Mouse (Mus musculus) thymus, postnatal 10 days (tissue): ENCODE results near the gene Mamdc2.
A peak's percentile ranks its signal among the peaks of the same experiment; 100 is the strongest.
"Not testable (repeated sequence)": the region's sequence is repeated elsewhere in the genome, so short reads cannot be mapped to it uniquely, and the experiment has no call there.

ENCODE experiments used
- DNase-seq, 2 experiments: peaks; one replicate each; pipeline ENCODE4 v3.0.0; 2021; ENCODE audit warnings: low spot score in 2 of 2

Mamdc2 gene

DNA sequence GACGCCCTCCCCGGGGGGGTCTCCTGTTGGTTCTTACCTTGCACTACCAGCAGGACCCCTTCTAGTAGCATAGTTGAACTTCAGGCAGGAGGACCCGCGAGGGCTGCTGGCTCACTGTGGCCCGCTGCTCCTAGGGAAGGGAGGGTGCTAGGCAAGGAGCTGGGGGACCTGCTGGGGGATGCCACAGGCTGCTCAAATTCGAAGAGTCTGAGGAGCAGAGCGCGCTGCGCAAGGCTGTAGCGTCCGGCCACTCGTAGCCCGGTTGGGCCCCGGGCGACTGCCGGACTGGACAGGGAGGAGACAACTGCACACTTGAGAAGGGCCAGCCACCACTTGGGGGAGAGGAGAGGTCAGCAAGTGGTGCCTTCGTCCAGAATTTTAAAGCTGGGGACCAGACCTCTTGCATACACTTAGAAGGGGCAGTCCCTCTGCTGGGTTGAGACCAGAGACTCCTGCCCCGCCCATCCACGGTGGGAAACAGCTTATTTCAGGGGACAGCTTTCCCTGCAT is at the start of gene Mamdc2:
Gene Mamdc2, minus strand, starts transcription at position 455 of the 510 bp plus-strand sequence.
- DNase-seq: peak in 1 of 2 experiments; percentile 3

DNA sequence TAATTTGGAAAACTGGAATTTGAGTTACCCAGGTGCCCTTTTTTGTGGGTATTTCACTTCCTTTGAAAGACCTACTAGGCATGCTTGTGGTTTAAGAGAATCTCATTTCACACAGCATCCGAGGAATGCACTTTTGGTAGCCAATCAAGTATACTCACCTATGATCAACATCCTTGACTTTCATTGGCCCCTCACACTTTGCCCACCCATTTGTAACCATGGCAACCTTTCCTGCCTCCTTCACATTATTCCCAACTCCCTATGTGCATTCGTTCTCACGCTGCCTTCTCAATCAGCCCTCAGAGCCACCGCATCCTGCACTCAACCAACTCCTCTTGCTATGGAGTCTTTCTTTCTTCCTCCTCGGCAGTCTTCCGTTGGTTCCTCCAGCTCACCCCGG is 49.8 kb upstream of the Mamdc2 start:
- no peak for DNase-seq

DNA sequence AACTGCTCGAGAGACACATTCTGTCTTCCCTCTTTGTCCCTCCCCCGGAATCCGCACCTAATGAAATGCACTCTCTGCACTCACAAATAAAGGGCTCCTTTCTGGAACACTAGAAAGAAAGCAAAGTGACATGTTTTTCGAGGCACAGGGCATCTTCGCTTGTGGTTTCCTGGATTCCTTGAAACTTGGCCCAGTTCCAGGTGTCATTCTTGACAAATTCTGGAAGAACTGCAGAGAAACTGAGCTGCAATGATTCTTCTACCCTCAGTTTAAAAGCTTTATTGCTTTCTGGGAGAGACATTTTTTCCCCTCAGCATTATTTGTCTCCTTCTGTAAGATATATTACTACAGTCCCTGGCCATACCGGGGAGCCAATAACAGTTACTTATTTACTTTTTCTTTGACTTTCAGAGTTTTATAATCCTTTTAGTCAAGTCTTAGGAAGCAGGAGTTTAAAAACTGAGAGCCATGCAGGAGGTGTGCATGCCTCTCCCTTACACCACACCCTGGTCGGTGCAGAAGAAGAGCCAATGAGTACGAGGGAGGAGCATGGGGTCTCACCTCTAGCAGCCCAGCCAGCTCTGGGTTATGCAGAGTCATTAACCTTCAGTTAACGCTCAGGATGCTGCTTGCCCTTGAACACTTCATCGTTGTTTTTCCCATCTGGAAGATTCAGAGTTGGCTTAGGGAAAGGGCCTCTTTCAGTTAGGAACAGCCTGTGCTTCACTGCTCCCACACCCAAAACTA is 49.1 kb upstream of the Mamdc2 start:
- DNase-seq: no peak

DNA sequence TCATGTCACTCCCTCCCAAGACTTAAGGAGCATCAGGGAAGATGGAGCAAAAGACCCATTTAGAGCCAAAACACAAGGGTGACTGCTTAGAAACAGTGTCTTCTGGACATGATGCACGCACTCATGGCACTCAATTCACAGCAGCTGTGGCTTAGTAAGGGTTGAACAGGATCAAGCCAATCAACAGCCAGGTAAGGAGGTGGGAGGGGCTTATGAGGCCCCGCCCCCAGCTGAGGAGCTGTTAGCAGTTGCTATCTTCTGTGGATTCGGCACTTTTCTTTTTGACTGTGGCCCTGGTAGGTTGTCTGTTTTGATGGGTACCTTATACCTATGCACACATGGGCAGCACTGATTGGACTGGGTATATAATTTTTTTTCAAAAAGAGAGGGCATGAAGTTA is 48.3 kb upstream of the Mamdc2 start:
- peak in 1 of 2 experiments; percentile 11 for DNase-seq

DNA sequence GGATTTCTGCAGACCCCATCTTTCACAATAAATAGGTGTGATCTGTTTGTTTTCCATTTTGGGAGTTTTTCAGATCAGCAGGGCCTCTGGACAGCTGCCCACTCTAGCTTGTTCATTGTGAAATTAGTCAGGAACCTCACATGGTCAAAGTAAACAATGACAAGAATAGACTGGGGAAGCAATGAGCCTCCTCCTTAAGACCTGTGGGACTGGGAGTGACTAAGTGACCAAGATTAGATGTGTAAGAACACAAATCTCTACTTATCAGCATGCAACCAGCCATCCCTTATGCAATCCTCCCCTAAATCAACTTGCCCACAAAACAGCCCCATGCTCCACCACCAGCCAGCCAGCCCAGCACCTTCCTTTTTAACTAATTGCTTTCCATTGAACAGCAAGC is 44.4 kb upstream of the Mamdc2 start:
- DNase-seq: no peak

DNA sequence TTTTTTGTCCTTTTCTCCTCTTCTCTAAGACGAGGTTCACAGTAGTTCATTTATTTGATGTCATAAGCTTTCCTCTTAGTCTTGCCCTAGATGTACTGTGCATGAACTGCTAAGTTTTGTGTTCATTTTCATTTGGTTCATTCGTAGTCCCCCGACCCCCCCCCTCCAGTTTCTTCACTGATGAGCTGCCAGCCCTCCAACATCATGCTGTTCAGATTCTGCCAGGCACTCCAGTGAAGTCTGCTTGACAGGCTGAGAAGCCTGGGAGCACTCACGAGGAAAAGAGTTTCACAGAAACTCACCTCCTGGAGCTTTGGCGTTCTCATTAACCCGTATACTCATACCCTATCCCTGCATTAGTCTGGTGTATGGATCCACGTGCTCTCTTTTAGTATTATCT is 42.5 kb upstream of the Mamdc2 start:
- DNase-seq: not testable (repeated sequence)

DNA sequence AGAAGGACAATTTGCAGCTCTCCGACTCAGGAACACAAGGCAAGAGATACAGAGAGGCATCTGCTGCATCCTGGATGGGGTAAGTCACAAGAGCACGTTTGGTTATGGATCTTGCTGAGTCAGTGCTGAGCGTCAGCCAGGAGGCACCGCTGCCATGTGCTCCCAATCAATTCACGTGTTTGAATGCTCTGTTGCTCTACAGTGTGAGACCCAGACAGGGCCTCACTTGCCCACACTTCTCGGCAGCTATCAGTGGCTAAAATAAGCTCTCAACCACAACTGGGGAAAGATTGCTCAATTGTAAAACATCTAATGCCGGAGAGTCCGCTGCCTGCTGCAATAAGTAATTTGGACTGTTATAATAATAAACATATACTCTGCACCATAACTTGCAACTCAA is 41.5 kb upstream of the Mamdc2 start:
- no peak for DNase-seq

DNA sequence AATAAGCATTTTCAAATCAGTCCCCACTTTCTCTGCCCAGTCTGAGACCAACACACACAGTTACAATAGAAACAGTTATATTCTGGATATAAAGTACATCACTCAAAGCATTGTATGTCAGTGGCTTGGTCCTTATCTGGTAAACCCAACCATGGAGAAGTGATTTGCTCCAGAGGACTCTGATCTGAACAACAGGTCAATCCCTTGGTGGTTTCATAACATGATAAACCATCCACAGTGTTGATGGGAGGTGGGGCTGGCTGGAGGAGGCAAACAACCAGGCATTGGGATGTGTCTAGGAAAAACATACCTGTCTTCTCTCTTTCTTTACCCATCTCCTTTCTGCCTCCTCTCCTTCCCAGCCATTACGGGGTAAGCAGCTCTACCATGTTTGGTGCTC is 39.2 kb upstream of the Mamdc2 start:
- DNase-seq: no peak

DNA sequence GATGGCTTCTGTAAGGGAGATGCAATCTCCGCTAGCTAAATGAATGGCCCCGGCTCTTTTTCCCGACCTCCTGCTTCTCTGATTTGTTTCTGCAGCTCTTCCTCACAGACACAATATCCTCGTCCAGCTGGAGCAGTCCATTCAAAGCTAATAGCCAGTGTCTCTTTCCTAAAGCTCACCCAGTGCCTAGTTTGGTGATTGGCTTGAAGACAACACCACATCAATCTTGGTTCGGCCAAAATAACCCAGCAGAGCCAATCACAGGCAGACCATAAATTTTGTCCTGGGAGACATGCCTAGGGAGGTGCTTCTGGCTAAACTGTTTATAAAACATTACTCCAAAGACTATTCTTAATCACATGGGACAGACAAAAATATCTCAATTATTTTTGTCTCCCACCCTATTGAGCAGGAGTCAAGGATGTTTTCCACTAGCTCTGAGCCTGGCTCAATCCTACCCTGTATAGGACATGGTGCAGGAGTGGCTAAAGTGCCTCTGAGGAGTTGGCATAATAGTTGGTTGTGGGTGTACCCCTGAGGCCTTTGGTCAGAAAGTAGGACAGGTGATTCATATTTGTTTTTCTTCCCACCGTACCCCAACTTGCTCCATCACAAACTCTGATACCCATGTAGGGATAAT is 38.5 kb upstream of the Mamdc2 start:
- no peak for DNase-seq

DNA sequence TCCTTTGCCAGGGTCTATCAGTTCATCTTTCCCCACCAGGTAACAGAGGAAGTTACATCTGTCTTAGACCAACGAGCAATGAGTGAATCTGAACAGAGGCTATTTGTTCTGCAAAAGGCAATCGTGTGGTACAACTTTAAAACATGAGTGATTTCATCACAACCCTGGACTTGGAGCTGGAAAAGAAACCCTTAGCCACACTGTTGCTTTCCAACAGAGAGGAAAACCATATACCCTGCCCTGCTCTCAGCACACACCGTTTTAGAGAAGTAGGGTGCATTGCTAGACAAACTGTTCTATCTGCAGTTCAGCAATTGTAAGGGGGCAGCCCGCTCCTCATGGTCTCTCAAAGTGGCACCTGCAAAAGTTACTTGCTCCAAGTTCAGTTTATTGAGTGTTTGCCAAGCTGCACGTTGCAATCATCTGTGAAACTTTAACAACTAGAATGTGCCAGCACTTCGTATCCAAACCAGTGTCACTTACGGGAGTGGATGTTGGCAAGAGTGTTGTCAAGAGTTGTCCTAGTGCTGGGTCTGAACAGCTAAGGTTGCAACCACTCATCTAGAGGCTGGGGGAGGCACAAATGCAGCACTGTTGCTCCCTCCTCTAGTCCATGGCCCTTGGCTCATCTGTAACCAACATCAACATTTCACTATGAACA is 37.8 kb upstream of the Mamdc2 start:
- no peak for DNase-seq

DNA sequence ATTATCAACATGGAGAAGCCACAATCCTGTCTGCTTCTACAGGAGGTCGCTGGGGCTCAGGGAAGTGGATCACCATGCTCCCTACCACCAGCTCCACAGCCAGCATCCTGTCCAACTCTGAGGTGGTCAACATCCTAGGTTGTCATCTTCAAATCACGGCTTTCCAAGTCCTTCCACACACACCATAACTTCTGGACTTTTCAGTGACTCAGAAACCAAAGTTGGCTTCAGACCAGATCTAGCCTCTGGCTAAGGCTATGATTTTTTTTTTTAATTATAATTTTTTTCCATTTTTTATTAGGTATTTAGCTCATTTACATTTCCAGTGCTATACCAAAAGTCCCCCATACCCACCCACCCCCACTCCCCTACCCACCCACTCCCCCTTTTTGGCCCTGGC is 34.3 kb upstream of the Mamdc2 start:
- not testable (repeated sequence) for DNase-seq

DNA sequence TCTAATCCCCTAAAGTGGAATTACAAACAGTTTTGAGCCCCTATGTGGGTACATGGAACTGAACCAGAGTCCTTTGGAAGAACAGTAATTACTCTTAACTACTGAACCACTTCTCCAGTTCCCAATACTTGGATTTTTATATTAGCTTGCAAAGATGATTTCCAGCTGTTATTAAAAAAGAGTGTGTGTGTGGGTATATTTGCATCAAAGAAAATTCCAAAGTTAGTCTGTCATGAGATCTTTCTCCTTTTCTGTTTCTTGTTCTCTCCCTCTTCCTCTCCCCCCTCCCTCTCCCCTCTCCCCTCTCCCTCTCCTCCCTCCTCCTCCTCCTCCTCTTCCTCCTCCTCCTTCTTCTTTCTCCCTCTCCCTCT is 31.3 kb upstream of the Mamdc2 start:
- DNase-seq: no peak

DNA sequence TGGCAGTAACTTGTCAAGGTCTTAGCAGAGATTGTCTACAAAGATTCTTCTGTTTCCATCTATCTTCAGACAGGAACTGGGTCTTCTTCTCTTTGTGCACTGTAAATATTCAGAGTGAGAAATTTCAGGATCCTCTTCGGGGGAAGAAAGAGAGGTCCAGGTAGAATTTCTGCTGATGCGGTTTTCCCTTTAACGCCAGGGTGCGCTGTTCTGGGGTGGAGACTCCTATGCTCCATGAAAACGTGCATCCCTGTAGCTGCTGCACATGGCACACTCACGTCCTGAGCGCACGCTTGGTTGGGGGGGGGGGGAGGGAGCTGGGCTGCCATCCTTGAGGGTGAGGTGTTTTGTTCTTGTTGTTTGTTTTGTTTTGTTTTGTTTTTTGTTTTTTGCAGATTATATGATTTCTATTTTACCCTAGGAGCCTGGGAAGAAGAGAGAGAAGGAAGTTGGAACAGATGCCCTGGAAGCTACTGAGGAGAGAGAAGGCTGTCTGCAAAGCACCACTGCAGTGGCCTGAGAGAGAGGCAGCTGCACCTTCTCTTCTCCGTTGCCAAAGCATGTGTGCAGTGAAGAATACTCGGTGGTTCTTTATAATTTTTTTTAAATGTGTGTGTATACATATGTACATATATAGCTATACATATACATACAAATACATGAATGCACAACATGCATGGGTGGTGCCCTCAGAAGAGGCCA is 30.8 kb upstream of the Mamdc2 start:
- peak in 1 of 2 experiments; percentile 6 for DNase-seq

DNA sequence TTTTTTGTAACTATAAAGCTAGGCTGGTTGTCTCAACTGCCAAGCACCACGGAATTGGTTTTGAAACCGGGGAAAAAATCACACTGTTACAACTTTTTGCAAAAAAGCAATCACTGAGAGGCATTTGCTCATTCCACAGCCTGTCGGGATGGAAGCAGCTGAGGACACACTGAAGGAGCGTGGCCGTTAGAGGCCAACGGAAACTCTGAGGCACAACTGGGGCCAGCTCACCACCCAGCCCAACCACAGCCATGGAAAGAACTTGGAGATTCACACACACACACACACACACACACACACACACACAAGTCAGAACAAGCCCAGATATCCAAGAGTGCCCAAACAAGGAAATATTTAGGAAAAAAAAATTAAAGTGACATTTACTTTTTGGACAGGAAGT is 29.6 kb upstream of the Mamdc2 start:
- no peak for DNase-seq

DNA sequence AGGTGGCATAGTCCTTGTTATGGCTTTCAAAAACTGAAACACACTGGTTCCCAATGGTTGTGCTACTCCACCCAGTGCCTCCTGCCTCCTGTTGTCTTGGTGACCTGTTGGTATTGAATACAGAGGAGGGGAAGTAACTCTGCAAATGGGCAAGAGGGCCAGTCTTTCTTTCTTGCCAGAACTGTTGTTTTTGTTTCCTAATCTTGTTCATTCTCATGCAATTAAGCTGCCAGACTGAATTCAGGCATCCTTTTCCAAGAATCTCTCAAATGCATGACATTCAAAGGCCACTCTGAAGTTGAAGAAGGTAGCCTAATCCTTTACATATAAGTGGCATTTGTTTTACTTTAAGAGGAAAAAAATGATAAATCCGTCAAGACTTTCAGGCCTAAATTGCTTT is 19.6 kb upstream of the Mamdc2 start:
- DNase-seq: no peak

DNA sequence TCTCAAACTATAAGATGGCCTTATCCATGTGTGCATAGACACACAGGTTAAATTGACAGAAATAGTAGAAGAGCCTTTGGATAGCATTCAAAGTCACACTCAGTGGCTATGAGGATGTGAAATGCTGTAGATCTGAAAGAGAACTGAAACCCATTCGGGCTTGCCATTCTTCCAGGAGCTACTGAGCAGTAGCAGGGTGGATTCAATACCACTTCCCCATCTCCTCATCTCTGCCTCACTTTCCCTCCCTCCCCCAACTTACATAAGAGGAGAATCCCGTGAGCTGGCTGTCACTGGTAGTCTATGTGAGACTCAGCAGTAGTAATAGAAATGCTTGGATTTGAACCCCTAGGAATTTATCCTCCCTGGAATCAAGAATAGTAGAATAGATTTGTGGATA is 18.8 kb upstream of the Mamdc2 start:
- no peak for DNase-seq

DNA sequence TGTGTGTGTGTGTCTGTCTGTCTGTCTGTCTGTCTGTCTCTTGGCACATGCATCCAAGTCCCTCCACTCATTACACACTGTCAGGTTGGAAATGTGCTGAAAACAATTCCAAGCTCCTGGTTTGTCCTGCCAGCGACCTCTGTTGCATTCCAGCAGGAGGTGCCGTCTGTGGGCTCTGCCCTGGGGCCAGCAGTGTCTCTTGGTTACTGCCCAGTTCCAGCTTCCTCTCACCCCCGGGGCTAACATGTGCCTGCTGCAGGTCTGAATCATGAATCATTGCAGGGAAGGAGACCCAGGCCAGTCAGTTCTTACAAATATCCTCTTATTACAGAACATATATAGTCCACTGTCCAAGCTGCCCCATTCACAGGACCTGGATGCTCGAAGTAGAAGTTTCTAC is 9.2 kb upstream of the Mamdc2 start:
- DNase-seq: no peak

DNA sequence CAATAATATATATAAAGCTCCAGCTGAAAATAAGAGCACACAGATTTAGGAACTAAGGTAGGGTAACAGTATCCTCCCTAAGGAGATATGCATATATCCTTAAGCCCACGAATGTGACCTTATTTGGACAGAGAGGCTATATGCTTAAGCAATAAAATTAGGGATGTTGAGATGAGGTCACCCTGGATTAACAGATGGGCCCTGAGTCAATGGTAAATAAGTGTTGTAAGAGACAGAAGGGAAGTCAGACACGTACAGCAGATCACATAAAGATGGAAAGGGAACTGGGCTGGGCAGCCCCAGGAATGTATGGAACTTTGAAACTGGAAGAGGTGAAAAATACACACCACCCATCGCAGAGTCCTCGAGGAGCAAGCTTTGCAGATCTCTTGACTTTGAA is 3.1 kb upstream of the Mamdc2 start:
- DNase-seq: no peak

DNA sequence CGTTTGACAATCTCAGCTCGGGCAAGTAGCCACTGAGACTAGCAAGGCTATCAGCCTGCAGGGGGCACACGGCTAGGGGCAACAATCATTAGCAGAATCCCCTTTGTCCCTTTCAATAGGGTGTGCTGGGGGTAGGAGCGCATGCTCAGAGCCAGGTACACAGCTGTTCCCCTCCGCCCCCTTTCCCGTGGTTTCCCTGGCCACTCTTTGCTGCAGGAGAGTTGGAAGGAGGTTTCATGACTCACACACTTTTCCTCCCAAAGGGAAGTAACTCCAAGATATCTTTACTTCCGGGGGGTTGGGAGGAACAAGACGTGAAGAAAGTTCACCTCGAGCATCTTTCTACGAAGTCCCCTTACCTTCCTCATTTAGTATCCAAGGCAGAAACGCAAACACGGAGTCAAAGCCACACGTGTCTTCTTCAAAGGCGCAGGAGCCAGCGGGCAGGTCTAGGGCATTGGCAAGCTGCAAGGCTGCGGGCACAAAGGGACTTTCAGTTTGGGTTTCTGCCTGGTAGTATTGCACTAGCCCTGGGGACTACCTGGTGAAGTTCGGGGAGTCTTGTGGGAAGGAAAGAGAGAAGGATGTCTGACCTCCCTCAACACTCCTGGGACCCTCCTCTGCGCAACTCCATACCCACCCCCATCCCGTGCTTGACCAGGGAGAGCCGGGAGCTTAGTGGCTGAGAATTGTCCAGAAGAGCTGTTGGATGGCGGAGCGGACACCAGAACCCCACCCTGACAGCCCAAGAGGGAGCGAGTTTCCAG is 838 bp downstream of the Mamdc2 start:
- peak in 1 of 2 experiments; percentile 3 for DNase-seq

DNA sequence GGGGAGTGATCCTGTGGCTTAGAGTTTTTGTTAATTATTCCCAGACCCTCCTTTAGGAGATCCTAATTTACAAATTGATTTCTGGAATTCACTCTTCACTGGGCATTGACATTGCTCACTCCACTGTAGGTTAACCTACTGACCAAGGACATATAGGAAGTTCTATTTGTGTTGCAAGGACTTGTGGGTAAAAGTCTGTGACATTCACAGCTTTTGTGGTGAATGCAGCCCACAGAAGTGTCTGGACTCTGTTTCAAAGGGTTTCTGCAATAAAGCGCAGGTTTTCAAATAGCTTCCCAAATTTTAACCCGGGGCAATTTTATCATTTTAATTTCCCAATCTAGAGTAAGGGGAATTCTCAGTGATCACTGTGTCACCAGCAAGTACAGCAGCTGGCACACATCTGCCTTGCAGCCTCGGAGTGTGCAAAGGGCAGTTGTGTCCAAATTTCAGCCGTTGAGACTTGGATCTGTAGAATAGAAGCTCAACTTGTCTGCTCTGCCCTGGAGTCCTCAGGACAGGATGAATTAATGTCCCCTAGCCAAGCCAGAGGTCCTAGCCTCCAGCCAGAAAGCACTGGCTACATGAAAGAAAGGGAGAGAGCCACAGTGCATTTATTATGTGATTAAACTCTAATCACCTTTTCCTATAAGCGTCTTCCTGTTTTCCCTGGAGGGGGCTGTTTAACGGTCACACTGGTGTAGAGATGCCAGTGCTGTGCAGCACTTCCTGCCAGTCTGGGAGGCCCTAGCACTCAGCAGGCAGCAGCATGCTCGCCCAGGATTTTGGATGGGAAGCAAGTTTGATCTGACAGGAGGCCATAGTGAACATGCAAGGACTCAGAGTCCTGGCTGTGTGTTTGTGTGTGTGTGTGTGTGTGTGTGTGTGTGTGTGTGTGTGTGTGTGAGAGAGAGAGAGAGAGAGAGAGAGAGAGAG is 3.1 kb downstream of the Mamdc2 start:
- no peak for DNase-seq
